Mouse (Mus musculus): ENCODE measurements around the gene Catsperg1. TPM values are rescaled to one million over a fixed set of nuclear protein-coding genes. Genes with fewer than 3 reads are reported as not detected.
A peak's percentile ranks its signal among the peaks of the same experiment; 100 is the strongest.

The Catsperg1 gene
- 0.40 and 0.47 TPM in 2 replicates for polyA plus RNA-seq (2011; ENCODE audit: insufficient read length, low read depth, missing spikeins)

DNA sequence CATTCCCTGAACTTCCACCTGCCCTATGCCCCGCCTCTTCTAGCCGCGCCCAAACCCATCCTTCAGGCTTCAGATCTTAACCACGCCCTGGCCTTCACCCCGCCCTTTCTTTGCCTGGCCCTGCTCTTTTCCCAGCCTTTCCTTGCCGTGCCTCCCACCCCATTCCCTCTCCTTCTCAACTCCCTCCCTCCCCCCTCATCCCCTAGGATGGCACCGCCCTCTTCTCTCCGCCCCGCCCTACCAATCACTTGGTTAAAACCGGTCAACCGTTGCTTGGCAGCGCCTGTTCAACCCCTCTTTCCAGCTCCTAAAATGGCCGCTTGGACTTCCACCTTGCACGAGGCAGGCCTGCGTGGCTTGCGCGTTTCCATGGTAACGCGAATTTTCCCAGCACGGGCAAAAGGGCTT, at the start of gene Catsperg1:
Gene Catsperg1, minus strand, starts transcription at position 361 of the 408 bp plus-strand sequence.
- Histone ChIP-seq H3K27ac (ENCODE audit: insufficient read depth, low read length) (no peak within 1 kb of the TSS), H3K4me3 (ENCODE audit: insufficient read depth, low read length) (no peak within 1 kb of the TSS)
- TF ChIP-seq CTCF (IDR thresholded peaks at IDR 0.05; ENCODE audit: borderline replicate concordance, insufficient read depth, low read length) = no peak

DNA sequence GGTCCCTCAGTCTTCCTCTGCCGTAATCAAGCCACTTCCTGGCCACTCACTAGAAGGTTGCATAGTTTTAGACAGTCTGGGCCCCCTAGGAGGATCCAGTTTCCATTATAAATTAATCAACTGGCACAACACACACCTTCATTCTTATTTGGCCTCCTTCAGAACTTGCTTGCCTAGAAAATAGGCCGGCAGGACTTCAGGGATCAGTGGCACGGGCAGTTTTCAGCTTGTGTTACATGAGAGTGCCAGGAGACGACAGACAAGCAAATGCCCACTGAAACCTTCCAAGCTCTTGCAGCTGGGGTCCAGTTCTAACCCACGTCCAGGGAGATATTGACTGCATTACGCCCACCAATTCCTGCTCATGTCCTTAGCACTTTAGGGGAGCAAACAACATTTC, 48.3 kb upstream of the Catsperg1 start:
- H3K27ac ChIP-seq (ENCODE audit: insufficient read depth, low read length) = no peak overlapping the region
- no peak overlapping the region for H3K4me3 ChIP-seq (ENCODE audit: insufficient read depth, low read length)
- TF ChIP-seq CTCF (IDR thresholded peaks at IDR 0.05; ENCODE audit: borderline replicate concordance, insufficient read depth, low read length) (no peak), POLR2A (IDR thresholded peaks at IDR 0.05; ENCODE audit: low read depth, low read length) (no peak)
- H3K4me1 ChIP-seq (ENCODE audit: control insufficient read depth, insufficient read depth, low read length) = 0 out of 2 replicates have a peak, but pooled peaks cover 1% of the 10 kb centered on the region

More for the DNA sequence above, at the start of gene Catsperg1:
- no peaks in the 10 kb centered on the region for H3K4me1 ChIP-seq (ENCODE audit: control insufficient read depth, insufficient read depth, low read length)

DNA sequence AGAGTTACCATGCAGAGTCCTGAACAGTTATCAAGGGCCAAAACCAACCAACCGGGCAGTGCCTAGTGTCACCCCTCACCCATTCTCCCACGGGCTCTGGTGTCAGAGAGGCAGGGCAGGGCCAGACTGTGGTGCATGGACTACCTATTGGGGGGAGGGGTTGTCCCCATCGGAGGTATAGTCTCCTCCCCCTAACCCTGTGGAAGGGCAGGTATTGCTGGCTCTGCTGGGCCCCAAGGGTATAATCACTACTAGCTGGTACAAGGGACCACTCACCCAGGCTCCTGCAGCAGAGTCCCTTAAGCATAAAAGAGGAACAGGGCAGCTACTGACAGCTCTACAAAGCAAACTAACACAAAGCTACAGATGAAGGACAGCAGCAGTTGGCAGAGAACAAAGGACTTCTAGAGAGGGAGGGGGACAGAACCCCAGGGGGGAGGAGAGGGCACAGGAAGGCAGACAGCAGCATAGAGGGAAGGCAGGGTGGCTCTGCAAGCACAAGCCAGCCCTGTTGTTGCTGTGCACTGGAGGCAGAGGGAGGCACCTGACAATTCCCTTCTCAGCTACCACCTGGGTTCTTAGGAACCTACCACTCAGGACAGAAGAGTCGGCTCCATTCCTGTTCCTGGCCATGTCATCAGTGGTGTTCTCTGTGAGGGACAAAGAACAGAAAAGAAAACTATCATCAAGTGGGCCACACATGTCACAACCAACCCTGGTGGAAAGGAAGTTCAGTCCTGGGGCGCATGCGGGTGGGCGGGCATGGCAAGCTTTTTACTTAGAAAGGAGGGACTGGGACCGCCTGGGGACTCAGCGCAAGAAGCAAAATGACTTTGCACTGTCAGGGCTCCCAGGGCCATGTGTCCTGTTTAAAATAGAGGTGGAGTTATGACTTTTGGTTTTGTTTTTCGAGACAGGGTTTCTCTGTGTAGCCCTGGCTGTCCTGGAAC, 46.2 kb upstream of the Catsperg1 start:
- Histone ChIP-seq H3K4me1 (ENCODE audit: control insufficient read depth, insufficient read depth, low read length) (0 out of 2 replicates have a peak, but pooled peaks cover 3% of the 10 kb centered on the region), H3K27ac (ENCODE audit: insufficient read depth, low read length) (no peak overlapping the region), H3K4me3 (ENCODE audit: insufficient read depth, low read length) (no peak overlapping the region)
- TF ChIP-seq POLR2A (IDR thresholded peaks at IDR 0.05; ENCODE audit: low read depth, low read length) = no peak
- no peak for TF ChIP-seq CTCF (IDR thresholded peaks at IDR 0.05; ENCODE audit: borderline replicate concordance, insufficient read depth, low read length)

DNA sequence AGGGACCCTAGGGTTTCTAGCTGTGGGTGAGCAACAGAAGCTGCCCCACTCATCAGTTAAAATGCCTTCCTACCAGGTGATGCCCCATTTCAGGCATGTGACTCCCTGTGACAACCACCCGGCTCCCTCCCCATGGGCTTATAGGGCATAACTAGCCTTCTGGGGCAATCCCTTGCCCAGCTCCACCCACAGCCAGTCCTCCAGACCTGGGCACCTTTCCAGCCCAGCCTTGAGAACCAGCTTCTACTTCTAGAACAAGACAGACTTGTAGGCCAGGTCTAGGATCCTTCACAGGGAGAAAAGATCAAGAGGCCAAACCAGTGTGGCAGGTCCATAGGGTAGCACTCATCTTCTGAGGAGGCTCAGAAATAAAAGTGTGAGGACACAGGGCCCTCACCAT, 43.5 kb upstream of the Catsperg1 start:
- no peak for TF ChIP-seq POLR2A (IDR thresholded peaks at IDR 0.05; ENCODE audit: low read depth, low read length)
- no peak for TF ChIP-seq CTCF (IDR thresholded peaks at IDR 0.05; ENCODE audit: borderline replicate concordance, insufficient read depth, low read length)
- Histone ChIP-seq H3K27ac (ENCODE audit: insufficient read depth, low read length) (no peak overlapping the region), H3K4me3 (ENCODE audit: insufficient read depth, low read length) (no peak overlapping the region), H3K4me1 (ENCODE audit: control insufficient read depth, insufficient read depth, low read length) (0 out of 2 replicates have a peak, but pooled peaks cover 3% of the 10 kb centered on the region)

DNA sequence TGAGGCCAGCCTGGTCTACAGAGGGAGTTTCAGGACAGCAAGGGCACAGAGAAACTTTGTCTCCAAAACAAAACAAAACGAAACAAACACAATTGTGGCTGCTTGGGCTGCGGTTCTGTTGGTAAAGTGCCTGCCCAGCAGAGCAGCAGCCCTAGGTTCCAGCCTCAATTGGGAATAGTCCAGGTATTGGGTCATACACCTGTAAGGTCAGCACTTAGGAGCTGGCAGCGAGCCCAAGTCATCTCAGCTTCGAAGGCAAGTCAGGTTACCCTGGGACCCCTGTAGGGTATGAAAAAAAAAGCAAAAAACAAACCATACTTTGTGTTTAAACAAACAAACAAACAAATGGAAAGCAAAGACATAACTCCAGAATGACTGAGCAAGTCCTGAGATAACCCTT, 42.0 kb upstream of the Catsperg1 start:
- TF ChIP-seq POLR2A (IDR thresholded peaks at IDR 0.05; ENCODE audit: low read depth, low read length) (no peak), CTCF (IDR thresholded peaks at IDR 0.05; ENCODE audit: borderline replicate concordance, insufficient read depth, low read length) (no peak)
- 0 out of 2 replicates have a peak, but pooled peaks cover 3% of the 10 kb centered on the region for H3K4me1 ChIP-seq (ENCODE audit: control insufficient read depth, insufficient read depth, low read length)
- no peak overlapping the region for H3K4me3 ChIP-seq (ENCODE audit: insufficient read depth, low read length)
- H3K27ac ChIP-seq (ENCODE audit: insufficient read depth, low read length) = no peak overlapping the region

- Histone ChIP-seq H3K4me3 (ENCODE audit: insufficient read depth, low read length) (no peak overlapping the region), H3K27ac (ENCODE audit: insufficient read depth, low read length) (no peak overlapping the region), H3K4me1 (ENCODE audit: control insufficient read depth, insufficient read depth, low read length) (0 out of 2 replicates have a peak, but pooled peaks cover 3% of the 10 kb centered on the region)
- TF ChIP-seq CTCF (IDR thresholded peaks at IDR 0.05; ENCODE audit: borderline replicate concordance, insufficient read depth, low read length) (no peak), POLR2A (IDR thresholded peaks at IDR 0.05; ENCODE audit: low read depth, low read length) (no peak)
Observed at GRCm38 (mm10) chr7:29253842-29254241, 40.0 kb upstream of the Catsperg1 start.

DNA sequence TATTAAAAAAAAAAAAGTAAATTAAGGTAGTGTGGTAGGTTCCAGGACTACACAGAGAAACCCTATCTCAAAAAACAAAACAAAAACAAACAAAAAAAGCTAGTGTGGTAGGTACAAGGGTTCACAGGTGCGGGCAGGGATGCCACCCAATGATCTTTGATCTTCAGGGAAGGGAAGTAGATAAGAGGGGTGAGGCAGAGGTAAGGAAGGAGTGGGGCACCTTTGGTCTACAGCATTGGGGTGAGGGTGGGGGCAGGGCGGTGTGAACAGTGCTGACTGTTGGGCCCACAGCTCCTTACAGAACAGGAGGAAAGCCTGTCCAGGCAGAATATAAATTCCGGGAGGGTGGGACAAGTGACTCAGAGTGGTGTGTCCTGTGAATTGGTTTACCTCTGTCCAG, 37.3 kb upstream of the Catsperg1 start:
- no peak for TF ChIP-seq CTCF (IDR thresholded peaks at IDR 0.05; ENCODE audit: borderline replicate concordance, insufficient read depth, low read length)
- no peak for TF ChIP-seq POLR2A (IDR thresholded peaks at IDR 0.05; ENCODE audit: low read depth, low read length)
- Histone ChIP-seq H3K4me1 (ENCODE audit: control insufficient read depth, insufficient read depth, low read length) (peaks cover 6% of the 10 kb centered on the region; the same call in 1 of the 2 replicates), H3K4me3 (ENCODE audit: insufficient read depth, low read length) (no peak overlapping the region), H3K27ac (ENCODE audit: insufficient read depth, low read length) (no peak overlapping the region)

- peak within 1 kb of the TSS; percentile 41 for H3K4me3 ChIP-seq (ENCODE audit: insufficient read depth, low read length)
- peak within 1 kb of the TSS; percentile 27; the same call in 1 of the 2 replicates for H3K27ac ChIP-seq (ENCODE audit: insufficient read depth, low read length)
- H3K4me1 ChIP-seq (ENCODE audit: control insufficient read depth, insufficient read depth, low read length) = peaks cover 6% of the 10 kb centered on the region; the same call in 1 of the 2 replicates
- TF ChIP-seq POLR2A (IDR thresholded peaks at IDR 0.05; ENCODE audit: low read depth, low read length) (peak; percentile 42), CTCF (IDR thresholded peaks at IDR 0.05; ENCODE audit: borderline replicate concordance, insufficient read depth, low read length) (no peak)
Observed at GRCm38 (mm10) chr7:29248261-29248841, 34.5 kb upstream of the Catsperg1 start, which contains the start of gene 2200002D01Rik. 2200002D01Rik (minus strand) TSS chr7:29248466.

DNA sequence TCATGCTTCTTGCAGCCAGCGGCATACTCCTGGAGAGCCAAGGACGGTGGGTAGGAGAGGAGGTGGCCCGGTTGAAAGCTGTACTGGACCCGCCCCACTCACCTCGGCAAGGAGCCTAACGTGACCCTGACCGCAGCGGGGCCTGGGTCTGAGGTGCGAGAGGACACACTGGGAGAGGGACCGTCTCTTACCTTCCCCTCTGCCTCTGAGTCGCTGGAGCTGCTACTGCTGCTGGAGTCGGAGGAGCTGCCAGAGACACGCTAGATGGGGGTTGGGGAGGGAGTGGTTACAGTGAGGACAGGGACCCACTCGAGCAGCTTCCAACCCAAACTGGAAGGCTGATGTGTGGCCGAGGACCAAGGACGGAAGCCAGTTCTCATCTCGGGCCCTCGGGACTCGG, 33.9 kb upstream of the Catsperg1 start:
- Histone ChIP-seq H3K4me1 (ENCODE audit: control insufficient read depth, insufficient read depth, low read length) (peaks cover 6% of the 10 kb centered on the region; the same call in 1 of the 2 replicates), H3K4me3 (ENCODE audit: insufficient read depth, low read length) (peak overlapping the region; percentile 41), H3K27ac (ENCODE audit: insufficient read depth, low read length) (peak overlapping the region; percentile 27; the same call in 1 of the 2 replicates)
- TF ChIP-seq CTCF (IDR thresholded peaks at IDR 0.05; ENCODE audit: borderline replicate concordance, insufficient read depth, low read length) (no peak), POLR2A (IDR thresholded peaks at IDR 0.05; ENCODE audit: low read depth, low read length) (no peak; the same call in 1 of the 2 replicates)

Measured in embryonic fibroblast, embryonic 13.5 days (primary cell).